Mouse (Mus musculus) C2C12 (cell line): ENCODE measurements around the gene Ncoa1.

Experiments
- CTCF ChIP-seq: IDR thresholded peaks from one replicate; pipeline ENCODE4 v1.5.1; 2011; ENCODE audit not compliant: control insufficient read depth, insufficient read depth, insufficient read length
- USF1 ChIP-seq: IDR thresholded peaks from one replicate; pipeline ENCODE4 v1.6.1; 2011; ENCODE audit warnings: low read depth, mild to moderate bottlenecking, control low read depth, moderate library complexity

DNA sequence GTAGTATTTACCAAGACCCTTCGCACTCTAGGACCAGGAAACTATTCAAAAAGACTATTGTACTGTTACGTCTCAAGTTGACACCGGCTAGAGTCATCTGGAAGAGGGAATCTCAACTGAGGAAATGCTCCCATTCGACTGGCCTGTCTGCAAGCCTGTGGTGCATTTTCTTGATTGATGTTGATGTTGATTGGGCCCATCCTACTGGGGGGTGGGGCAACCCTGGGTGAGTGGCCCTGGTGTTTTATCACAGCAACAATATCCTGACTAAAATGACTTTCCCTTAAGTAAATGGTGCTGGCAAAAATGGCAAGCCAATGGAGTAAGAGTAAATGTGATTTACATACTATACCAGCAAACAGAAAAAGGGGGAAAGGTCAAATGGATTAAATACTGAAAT, 85.7 kb downstream of the Ncoa1 start:
- no peak for TF ChIP-seq CTCF
- no peak for TF ChIP-seq USF1
